ENCODE assay signal across 12 mouse cellular contexts in genomic region chr7:98991204-98991761, GRCm38 (mm10).
"Had no signal": no experiment of that assay in that cellular context is flagged by ENCODE, and none has a peak within 500 bp of the region (broad histone marks: within the 10 kb centered on the region; RNA-seq: fewer than 3 reads in every experiment).

No protein-coding gene starts in this region.

- DNase-seq: gastrocnemius, postnatal 14 days; gastrocnemius, postnatal 36 days; heart, adult 18-20 months; heart, postnatal 14 days; heart, postnatal 36 days; kidney, adult 18-20 months; kidney, adult 8-10 months; kidney, postnatal 10 days; kidney, postnatal 25 days; kidney, postnatal 4 days; liver; liver, embryonic 13.5 days had no signal
